Mouse (Mus musculus) hindbrain, embryonic 11.5 days (tissue): Measurements from ENCODE around the gene Snrpa. TPM values are rescaled to one million over a fixed set of nuclear protein-coding genes. Genes with fewer than 3 reads are reported as not detected.

ENCODE experiments used
- ATAC-seq: fragments of 200-750 bp; cut with Nextera tagmentation; 2 replicates; pipeline ENCODE4 v1.8.0; 2017; ENCODE audit warnings: mild to moderate bottlenecking, moderate TSS enrichment, moderate library complexity; ENCODE audit not compliant: low FRiP score
- DNase-seq: peaks from one replicate; pipeline ENCODE4 v3.0.0-alpha.2; 2015; ENCODE audit warnings: low spot score
- H3K27ac ChIP-seq: fragments of 300-500 bp; sonication (generic); 2 replicates; pipeline ENCODE4 v1.5.1; 2014; ENCODE audit warnings: mild to moderate bottlenecking, low read depth, low read length
- H3K27me3 ChIP-seq: fragments of 300-500 bp; sonication (generic); 2 replicates; pipeline ENCODE4 v1.6.1; 2014; ENCODE audit warnings: mild to moderate bottlenecking, low read length, moderate library complexity, mixed read lengths; ENCODE audit not compliant: control insufficient read depth, insufficient read depth
- H3K36me3 ChIP-seq: fragments of 300-500 bp; sonication (generic); 2 replicates; pipeline ENCODE4 v1.6.1; 2014; ENCODE audit warnings: mild to moderate bottlenecking, low read length, moderate library complexity, mixed read lengths; ENCODE audit not compliant: control insufficient read depth, insufficient read depth
- H3K4me1 ChIP-seq: fragments of 300-500 bp; sonication (generic); replicated peaks from 2 replicates; pipeline ENCODE4 v1.6.1; 2014; ENCODE audit warnings: low read length, mixed read lengths; ENCODE audit not compliant: control insufficient read depth, insufficient read depth
- H3K4me2 ChIP-seq: fragments of 300-500 bp; sonication (generic); replicated peaks from 2 replicates; pipeline ENCODE4 v1.6.1; 2014; ENCODE audit warnings: mild to moderate bottlenecking, low read depth, low read length
- H3K4me3 ChIP-seq: fragments of 300-500 bp; sonication (generic); 2 replicates; pipeline ENCODE4 v1.5.1; 2014; ENCODE audit warnings: low read depth, low read length
- H3K9ac ChIP-seq: fragments of 300-500 bp; sonication (generic); 2 replicates; pipeline ENCODE4 v1.6.1; 2014; ENCODE audit warnings: low read depth, low read length
- H3K9me3 ChIP-seq: fragments of 300-500 bp; sonication (generic); 2 replicates; pipeline ENCODE4 v1.6.1; 2016; ENCODE audit warnings: low read length; ENCODE audit not compliant: control insufficient read depth
- WGBS: fragments of 180-500 bp; shearing (Covaris S2); extraction: QIAGEN DNeasy Blood & Tissue Kit; methylation state at CpG from one replicate; pipeline ENCODE4 v1.1.7; 2014; 5-methylcytosine and 5-hydroxymethylcytosine counted together
- polyA plus RNA-seq: library from polyadenylated mRNA; unstranded; fragments of >200 nt; fragmentation: Nextera tagmentation; extraction: Ambion mirVana; gene quantifications from 2 replicates; pipeline ENCODE4 v1.2.1, GENCODE M21; 2014

The Snrpa gene
- polyA plus RNA-seq, 1 experiment from 2014 or later: 349 TPM

DNA sequence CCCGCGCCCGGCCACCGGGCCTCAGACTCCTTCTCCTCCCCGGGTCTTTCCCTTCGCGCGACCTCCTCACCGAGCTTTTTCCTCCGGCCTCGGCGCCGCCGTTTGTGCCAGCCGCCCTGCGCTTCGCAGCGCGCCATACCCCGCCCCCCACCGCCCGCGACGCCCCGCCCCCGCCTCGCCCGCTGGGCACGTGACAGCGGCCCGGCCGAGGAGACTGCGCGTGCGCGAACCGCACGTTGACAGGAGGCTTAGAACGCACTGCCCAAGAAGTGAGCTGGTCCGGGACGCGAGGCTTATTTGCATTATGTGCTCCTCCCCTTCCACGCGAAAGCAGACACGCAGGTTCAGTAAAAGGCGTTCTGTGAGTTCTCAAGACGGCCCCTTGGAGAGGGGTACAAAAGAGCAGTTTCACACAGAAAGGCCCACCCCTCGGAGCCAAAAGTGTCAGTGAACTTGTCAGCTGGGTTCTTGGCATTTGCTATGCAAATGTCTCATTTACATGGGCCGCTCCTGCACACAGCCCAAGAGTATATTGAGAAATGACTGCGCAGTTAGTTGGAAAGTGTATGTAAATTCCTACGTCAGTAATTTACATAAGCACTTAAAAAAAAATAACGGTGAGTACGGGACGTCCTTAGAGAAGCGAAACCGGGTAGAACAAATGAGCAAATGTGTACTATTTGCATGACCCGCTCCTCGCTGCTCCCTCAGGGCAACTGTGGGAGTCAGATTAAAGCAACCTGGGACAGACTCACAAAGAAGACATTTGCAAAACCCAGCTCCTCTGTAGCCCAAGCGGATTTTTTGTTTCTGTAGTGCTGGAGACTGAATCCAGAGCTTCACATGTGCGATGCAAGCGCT lies 29.2 kb downstream of the Snrpa start, which contains the start of gene Egln2:
Egln2 (minus strand) TSS at position 189 of the 861 bp plus-strand sequence.
- Histone ChIP-seq H3K27ac (peak within 1 kb of the TSS; percentile 98), H3K9ac (peak within 1 kb of the TSS; percentile 60), H3K4me3 (peak within 1 kb of the TSS; percentile 65), H3K4me1 (peaks cover 18% of the 10 kb centered on the region), H3K36me3 (peaks cover 5% of the 10 kb centered on the region; the same call in 1 of the 2 replicates), H3K9me3 (no peaks in the 10 kb centered on the region), H3K4me2 (peak within 1 kb of the TSS; percentile 46), H3K27me3 (no peaks in the 10 kb centered on the region)
- WGBS: 2% methylated on average over 55 of the region's 61 CpGs
- ATAC-seq (peak; percentile 91), DNase-seq (peak; percentile 95)

GRCm38 (mm10) chr7:27166229-27166613 lies 29.9 kb downstream of the Snrpa start:
- ATAC-seq (peak; percentile 78), DNase-seq (peak; percentile 89)
- peaks cover 5% of the 10 kb centered on the region; the same call in 1 of the 2 replicates for H3K36me3 ChIP-seq
- H3K4me2 ChIP-seq: peak overlapping the region; percentile 46
- H3K4me3 ChIP-seq: peak overlapping the region; percentile 65
- H3K4me1 ChIP-seq: peaks cover 22% of the 10 kb centered on the region
- 0% methylated on average over 24 of the region's 43 CpGs for WGBS
- H3K9me3 ChIP-seq: no peaks in the 10 kb centered on the region
- H3K27me3 ChIP-seq: no peaks in the 10 kb centered on the region
- peak overlapping the region; percentile 60 for H3K9ac ChIP-seq
- H3K27ac ChIP-seq: peak overlapping the region; percentile 98

DNA sequence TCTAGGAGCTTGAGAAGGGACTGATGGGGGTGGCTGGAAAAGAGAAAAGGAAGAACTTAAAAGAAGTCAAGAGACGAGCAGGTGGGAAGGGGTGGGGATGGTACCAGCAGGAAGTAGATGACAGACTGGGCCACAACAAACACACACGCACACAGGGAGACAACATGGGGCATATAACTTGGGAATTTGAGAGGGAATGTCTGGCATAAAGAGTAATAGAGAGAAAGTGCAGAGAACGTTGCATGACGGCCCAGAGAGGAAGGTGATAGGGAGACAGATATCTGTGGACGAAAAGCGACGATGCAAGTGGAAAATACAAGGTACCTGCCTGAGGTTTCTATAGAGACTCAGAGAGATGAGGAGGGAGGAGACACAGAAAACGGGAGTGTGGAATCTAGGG lies 30.4 kb downstream of the Snrpa start:
- Histone ChIP-seq H3K27ac (peak overlapping the region; percentile 98), H3K4me3 (peak overlapping the region; percentile 65), H3K4me2 (peak overlapping the region; percentile 46), H3K9ac (peak overlapping the region; percentile 60), H3K36me3 (peaks cover 5% of the 10 kb centered on the region; the same call in 1 of the 2 replicates), H3K9me3 (no peaks in the 10 kb centered on the region), H3K27me3 (no peaks in the 10 kb centered on the region), H3K4me1 (peaks cover 22% of the 10 kb centered on the region)
- WGBS: 6% methylated on average over 8 of the region's 8 CpGs
- ATAC-seq (no peak), DNase-seq (no peak)

- peak overlapping the region; percentile 46 for H3K4me2 ChIP-seq
- no peak for DNase-seq
- H3K4me3 ChIP-seq: peak overlapping the region; percentile 65
- H3K27me3 ChIP-seq: no peaks in the 10 kb centered on the region
- peak overlapping the region; percentile 60; the same call in 1 of the 2 replicates for H3K9ac ChIP-seq
- no peak overlapping the region for H3K27ac ChIP-seq
- no peak for ATAC-seq
- peaks cover 22% of the 10 kb centered on the region for H3K4me1 ChIP-seq
- no peaks in the 10 kb centered on the region for H3K9me3 ChIP-seq
- H3K36me3 ChIP-seq: peaks cover 5% of the 10 kb centered on the region; the same call in 1 of the 2 replicates
- 78% methylated on average over 23 of the region's 23 CpGs for WGBS
These were observed 30.9 kb downstream of the Snrpa start for GRCm38 (mm10) chr7:27165007-27165655.

DNA sequence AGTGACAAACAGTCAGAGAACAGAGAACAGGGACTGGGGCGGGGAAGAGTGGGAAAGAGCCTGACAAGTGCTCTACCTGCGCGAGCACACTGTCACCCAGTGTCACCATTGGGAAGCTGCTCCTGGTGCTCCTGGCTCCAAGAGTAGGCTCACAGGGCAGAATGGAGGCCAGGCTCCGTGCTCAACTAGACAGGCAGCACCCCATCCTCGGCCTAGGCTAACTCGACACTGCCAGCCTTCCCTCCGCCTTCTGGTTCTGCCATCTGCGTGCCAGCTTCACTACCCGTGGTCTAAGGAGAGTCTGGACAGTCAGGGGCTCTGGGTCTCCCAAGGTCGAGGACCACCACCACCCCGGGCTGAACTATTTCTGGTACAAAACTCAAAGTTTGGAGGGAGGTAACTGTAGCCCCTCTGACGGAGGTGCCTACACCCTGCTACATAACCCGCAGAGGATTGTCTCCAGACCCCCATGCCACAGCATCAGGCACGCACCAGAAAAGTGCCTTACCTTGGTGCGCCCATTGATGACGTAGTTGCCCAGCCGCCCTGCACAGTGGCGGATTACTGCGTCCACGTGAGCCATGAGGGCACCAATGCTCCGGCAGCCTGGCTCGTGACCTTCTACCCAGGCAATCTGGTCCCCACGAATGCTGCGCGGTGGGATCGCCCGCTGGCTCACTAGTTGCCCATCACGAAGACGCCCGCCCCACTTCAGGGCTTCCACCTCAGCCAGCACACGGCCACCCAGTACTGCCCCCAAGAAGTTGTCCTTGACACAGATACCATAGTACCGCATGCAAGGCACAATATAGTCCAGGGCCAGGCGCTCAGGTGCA lies 31.7 kb downstream of the Snrpa start:
- H3K27ac ChIP-seq: no peak overlapping the region
- peak overlapping the region; percentile 36; the same call in 1 of the 2 replicates for H3K9ac ChIP-seq
- peak overlapping the region; percentile 46 for H3K4me2 ChIP-seq
- WGBS: 86% methylated on average over 33 of the region's 33 CpGs
- H3K4me1 ChIP-seq: peaks cover 22% of the 10 kb centered on the region
- DNase-seq (no peak), ATAC-seq (no peak)
- no peaks in the 10 kb centered on the region for H3K27me3 ChIP-seq
- peaks cover 7% of the 10 kb centered on the region; the same call in 1 of the 2 replicates for H3K36me3 ChIP-seq
- no peaks in the 10 kb centered on the region for H3K9me3 ChIP-seq
- H3K4me3 ChIP-seq: peak overlapping the region; percentile 65

DNA sequence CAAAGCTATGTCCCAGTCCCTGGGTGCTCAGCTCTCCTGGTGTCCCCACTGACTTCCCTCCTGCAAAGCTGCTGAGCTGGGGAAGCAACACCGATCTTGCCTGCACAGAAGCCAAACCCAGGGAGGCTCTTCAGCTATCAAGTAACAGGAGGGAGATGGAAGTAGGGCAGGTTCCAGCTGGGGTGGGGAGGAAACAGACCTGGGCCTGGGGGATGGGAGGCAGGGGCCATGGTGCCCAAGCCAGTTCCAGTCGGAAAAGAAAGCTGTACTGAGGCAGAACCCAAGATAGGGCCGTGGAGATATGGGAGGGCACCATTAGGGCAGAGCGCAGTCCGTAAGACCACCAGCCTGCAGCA lies 32.6 kb downstream of the Snrpa start:
- Histone ChIP-seq H3K27me3 (no peaks in the 10 kb centered on the region), H3K4me2 (peak overlapping the region; percentile 8; the same call in 1 of the 2 replicates), H3K4me1 (peaks cover 22% of the 10 kb centered on the region), H3K36me3 (peaks cover 7% of the 10 kb centered on the region; the same call in 1 of the 2 replicates), H3K27ac (no peak overlapping the region), H3K4me3 (no peak overlapping the region), H3K9me3 (no peaks in the 10 kb centered on the region), H3K9ac (peak overlapping the region; percentile 38; the same call in 1 of the 2 replicates)
- DNase-seq: no peak
- 77% methylated on average over 5 of the region's 5 CpGs for WGBS
- no peak for ATAC-seq

GRCm38 (mm10) chr7:27162780-27163449 lies 33.2 kb downstream of the Snrpa start:
- Histone ChIP-seq H3K4me3 (no peak overlapping the region), H3K4me1 (peaks cover 22% of the 10 kb centered on the region)
- no peak for ATAC-seq

GRCm38 (mm10) chr7:27161744-27162143 lies 34.3 kb downstream of the Snrpa start:
- Histone ChIP-seq H3K4me3 (no peak overlapping the region), H3K9ac (no peak overlapping the region), H3K36me3 (peaks cover 7% of the 10 kb centered on the region; the same call in 1 of the 2 replicates), H3K27ac (no peak overlapping the region), H3K9me3 (no peaks in the 10 kb centered on the region), H3K27me3 (no peaks in the 10 kb centered on the region), H3K4me2 (no peak overlapping the region), H3K4me1 (peaks cover 22% of the 10 kb centered on the region)
- DNase-seq (no peak), ATAC-seq (no peak)
- WGBS: 90% methylated on average over 4 of the region's 4 CpGs

More at GRCm38 (mm10) chr7:27162780-27163449, 33.2 kb downstream of the Snrpa start:
- DNase-seq: no peak
- WGBS: 85% methylated on average over 5 of the region's 5 CpGs
- Histone ChIP-seq H3K9ac (no peak overlapping the region; the same call in 1 of the 2 replicates), H3K36me3 (peaks cover 7% of the 10 kb centered on the region; the same call in 1 of the 2 replicates), H3K27me3 (no peaks in the 10 kb centered on the region), H3K9me3 (no peaks in the 10 kb centered on the region), H3K27ac (no peak overlapping the region), H3K4me2 (no peak overlapping the region)
